Mouse (Mus musculus): Measurements from ENCODE around the gene Sema5a.
"Not testable (repeated sequence)": the region's sequence is repeated elsewhere in the genome, so short reads cannot be mapped to it uniquely, and the experiment has no call there.

The Sema5a gene

DNA sequence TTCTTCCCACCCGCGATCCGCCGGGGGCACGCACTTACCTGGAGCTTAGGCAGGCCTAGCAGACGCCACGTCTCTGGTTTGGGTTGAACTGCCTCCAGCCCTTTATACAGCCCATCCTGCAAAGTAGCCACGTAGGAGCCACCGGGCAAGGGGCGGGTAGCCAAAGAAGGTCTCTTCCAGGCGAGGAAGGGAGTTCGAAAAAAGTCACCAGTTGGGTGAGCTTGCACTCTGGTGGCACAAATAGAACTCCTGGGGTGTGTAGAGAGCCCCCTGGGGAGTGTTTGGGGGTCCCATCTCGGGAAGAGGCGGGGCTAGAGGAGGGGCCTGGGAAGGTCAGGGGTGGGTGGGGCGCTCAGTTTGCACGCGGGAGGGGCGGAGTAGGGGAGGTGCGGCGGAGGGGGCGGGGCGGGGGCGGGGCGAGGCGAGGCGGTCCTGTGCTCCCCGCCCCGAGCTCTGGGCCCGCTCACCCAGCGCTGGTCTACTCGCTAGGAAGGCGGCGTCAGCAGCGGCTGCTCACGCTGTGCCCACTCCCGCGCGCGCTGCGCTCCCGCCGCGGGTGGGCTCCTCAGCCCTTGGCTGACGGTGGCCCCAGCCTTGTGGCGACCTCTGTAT, at the start of gene Sema5a:
TSS of gene Sema5a (plus strand) at position 467 of the 612 bp plus-strand sequence.
- peak; percentile 60 for DNase-seq (ENCODE audit: low read depth, low spot score)

DNA sequence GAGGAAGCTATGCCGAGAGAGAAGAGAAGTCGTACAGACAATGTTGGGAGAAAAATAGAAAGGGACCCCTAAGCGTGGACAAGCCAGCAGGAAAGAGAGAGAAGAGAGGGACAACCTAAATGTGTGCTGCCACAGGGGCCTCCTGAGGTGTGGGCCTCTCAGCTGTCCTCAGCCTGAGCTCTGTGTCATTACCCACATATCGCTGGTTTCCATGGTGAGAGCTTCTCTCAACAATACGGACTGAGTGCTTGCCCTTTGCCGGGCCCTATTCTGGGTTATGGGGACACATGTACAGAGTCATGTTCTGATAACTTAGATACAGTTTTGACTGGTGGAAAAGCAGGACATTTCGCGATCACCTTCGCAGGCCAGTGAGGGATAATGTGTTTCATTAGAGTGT, 46.5 kb upstream of the Sema5a start:
- DNase-seq (ENCODE audit: low read depth, low spot score): no peak

DNA sequence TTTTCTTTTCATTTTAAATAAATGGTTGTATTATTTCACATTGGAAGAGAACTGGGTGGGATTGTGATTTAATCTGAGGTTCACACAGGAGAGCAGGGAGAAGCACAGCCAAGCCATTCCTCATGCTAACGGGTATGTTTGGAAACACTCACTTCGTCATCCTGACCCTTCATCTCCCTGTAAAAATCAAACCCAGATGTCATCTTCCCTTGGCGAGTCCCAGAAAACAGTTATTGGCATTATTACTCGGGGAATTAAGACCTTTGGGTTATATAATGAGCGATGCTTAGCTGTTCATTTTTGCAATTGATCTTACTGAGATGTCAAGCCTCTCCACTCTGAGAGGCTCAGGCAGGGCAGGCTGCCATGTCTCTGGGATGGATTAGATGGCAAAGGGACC, 46.0 kb upstream of the Sema5a start:
- DNase-seq (ENCODE audit: low read depth, low spot score): peak; percentile 48

DNA sequence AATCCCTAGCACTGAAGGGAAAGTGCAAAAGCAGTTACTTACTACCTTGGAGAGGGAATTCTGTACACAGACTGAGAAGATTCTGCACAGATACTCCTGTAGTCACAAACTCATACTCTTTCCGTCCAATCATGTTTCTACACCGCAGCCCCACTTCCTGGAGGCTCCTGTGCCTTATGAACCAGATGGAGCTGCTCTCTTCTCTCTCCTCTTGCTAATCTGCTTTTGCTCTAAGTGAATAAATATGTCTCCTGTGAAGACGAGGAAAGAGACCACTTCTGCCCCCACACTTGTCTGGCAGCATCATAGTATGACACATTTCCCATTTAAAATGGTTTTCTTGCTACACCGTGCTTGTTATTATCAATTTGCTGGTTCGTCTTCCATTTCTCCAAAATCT, 41.4 kb upstream of the Sema5a start:
- DNase-seq (ENCODE audit: low read depth, low spot score): no peak

DNA sequence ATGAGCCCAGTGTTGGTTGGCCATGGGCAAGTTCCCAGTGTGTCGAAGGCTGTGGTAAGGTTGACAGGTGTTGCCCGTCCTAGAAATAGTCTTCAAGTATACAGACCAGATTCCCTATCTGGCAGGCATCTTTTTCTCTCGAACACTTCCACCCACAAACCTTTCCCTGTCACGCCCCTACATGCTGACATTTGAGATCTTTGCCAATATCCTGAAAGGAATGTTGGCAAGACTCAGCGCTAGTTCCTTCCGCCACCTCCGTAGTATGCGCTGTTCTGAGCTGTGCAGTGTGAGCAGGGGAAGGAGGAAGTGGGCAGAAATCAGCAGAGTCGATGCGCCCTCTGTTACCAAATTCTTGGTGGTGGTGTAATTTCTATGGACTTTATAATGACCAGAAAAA, 39.7 kb upstream of the Sema5a start:
- DNase-seq (ENCODE audit: low read depth, low spot score): no peak

DNA sequence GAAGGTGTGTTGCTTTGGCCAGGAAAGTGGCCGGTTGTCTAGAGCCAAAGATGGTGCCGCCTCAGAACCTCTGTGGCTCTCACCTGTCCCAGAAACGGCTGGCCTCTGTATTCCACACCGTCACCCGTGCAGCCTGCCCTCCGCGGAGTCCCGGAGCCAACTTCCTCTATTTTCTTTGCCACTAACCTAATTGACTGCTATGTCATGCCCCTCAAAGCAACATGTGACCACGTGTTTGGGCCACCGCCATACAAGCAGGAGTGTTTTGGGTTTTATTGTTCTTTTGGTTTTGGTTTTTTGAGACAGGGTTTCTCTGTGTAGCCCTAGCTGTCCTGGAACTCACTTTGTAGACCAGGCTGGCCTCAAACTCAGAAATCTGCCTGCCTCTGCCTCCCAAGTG, 29.9 kb upstream of the Sema5a start:
- DNase-seq (ENCODE audit: low read depth, low spot score): not testable (repeated sequence)

DNA sequence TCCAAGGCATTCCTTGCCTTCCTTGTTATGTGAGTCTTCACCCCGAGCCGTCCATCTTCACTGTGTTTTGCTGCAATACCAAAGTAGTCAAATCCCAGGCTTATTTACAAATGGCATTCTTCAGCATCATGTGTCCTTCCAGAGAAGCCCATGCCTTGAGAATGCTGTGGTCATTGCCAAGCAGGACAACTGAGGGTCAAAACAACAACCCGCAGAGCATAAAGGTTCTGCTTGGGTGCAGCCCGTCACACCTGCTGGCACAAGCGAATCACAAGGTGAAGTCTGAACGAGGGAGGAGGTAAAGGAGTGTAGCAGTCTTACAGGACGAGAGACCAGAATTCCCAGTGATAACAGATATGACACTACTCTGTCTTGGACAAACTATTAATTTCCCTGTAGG, 21.6 kb upstream of the Sema5a start:
- no peak for DNase-seq (ENCODE audit: low read depth, low spot score)

DNA sequence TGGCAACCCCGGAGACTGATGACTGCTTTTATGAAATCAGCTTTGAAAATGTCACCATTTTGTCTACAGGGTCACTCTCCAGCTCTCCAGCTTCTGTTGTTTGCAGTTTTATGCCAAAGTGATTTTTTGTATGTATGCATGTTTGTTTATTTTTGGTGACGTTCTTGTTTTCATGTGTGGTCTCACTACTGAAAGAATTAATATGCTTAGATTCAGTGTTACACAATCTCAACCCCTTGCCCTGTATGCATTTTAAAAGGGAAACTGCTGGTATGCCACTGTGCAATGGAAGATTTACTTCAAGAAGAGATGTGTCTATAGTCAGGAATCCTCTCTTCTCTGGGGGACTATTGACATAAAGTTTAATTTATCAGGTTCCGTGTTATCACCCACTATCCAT, 19.2 kb upstream of the Sema5a start:
- no peak for DNase-seq (ENCODE audit: low read depth, low spot score)

DNA sequence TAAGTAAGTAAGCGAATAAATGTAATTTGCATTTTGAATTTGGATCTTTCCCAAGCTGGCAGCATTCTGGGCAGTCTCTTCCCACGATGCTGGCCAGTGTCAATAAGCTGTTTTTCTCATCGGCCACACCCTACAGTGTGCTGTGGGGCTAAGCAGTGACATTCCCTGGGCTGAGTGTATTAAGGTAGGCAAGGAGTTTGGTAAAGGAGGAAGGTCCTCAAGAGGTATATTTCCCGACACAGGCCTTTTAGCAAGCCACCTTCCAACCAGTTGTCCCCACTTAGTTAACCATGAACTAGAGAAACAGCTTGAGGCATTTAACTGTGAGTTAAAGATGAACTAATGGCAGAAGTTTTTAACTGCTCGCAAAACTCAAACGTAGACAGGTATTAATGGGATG, 18.2 kb upstream of the Sema5a start:
- no peak for DNase-seq (ENCODE audit: low read depth, low spot score)

DNA sequence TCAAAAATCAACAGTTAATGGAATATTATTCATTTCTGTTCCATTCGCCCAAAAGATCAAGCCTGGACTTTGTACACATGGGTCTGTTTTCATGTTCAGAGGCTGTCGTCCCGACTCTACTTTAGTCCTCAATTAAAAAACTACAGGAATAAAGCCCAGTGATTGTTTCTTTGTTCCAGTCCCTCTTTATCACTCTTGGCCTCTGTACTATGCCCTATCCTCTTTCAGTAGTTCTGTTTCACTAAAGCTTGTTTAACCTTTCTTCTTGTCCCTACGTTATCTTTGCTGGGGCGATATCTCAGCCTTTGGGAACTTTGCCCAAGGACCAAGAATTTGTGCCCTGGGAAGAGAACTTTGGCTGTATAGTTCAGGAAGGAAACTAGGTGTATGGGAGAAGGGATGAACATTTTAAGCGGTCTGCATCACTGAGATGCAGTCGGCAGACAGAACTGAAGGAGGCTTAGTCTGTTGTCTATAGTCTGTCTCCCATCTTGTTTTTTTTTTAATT, 17.7 kb upstream of the Sema5a start:
- no peak for DNase-seq (ENCODE audit: low read depth, low spot score)

DNA sequence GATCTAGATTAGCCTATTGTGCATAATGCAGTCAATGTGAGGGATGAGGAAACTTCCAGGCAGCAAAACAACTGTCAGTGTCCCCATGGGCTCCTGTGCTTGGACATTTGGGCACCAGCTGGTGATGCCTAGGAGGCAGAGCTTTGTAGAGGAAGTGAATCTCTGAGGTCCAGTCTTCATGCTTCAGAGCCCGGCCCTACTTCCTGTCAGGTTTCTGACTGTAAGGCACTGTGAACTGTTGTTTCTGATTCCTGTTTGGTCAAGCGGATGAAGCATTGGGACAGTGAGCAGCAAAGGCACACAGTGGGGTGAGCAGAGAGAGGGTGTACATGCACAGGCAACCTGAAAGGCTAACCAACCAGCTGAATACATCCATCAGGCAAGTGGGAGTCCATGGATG, 14.5 kb upstream of the Sema5a start:
- DNase-seq (ENCODE audit: low read depth, low spot score): no peak

DNA sequence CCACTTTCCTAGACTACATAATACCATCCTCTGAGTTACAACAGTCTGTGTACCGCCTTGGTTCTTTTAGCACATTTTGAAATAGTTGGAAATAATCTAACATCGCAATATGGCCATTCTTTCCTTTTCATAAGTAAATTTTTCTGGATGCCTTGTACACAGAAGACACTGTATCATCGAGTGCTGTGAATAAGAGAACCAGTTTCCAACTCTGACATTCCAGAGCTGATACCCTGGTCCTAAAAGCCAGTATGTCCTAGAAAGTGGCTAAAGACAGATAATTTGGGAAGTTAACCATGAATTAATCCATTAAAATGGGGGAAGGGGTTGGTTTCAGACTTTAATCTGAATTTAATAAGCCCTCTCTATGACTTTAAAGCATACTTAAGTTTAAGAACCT, 12.4 kb upstream of the Sema5a start:
- no peak for DNase-seq (ENCODE audit: low read depth, low spot score)

DNA sequence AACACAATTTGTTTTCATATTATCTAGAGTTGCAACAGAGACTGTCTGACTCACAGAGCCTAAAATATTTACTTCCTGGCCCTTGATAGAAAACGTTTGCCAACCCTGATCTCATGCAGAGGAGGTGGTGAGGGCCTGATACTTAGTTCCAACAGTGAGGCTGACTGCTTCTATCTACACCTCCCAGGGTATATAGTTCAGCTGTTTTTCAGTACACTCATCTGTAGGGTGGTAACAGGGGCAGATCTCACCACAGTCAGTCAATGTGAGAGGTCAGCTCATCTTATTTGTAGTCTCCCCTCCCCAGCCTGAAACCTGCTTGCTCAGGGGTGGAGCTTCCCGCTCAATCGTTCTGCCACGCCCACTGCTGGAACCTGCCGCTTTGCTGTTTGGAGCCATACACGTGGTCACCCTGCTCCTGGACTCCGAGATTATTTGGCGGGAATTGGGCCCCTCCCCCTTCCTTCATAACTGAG, 11.9 kb upstream of the Sema5a start:
- peak; percentile 57 for DNase-seq (ENCODE audit: low read depth, low spot score)

DNA sequence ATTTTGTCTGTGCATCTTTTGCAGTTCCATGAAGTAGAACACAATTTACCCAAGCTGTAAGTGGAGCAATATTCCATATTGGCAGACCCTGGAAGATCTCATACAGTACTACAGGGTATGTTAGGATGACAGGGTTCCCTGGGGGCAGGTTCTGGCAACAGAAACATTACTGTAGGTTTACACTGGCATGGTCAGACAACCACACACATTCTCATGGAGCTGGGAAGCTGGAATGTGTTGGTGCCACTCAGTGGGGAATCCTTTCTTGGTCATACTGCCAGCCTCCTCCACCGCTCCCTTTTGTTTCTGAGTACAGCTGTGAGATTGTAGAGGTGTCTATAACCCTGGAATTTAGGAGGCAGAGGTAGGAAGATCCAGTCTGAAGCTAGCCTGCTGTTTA, 11.2 kb upstream of the Sema5a start:
- no peak for DNase-seq (ENCODE audit: low read depth, low spot score)

DNA sequence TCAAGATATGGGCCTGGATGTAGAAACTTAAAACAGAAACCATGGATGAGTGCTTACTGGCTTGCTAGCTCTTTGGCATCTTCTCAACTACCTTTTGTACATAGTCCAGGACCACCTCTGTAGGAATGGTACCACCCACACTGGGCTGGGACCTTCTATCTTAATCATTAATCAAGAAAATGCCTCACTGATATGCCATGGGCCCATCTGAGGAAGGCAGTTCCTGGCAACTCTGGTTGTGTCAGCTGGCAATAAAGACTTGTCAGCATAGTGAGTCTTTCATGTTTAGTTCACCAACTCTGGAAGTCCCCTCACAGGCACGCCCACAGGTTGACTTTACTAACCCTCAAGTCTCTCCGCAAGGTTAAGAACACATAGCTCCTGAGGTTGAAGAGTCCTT, 5.5 kb upstream of the Sema5a start:
- DNase-seq (ENCODE audit: low read depth, low spot score): no peak

DNA sequence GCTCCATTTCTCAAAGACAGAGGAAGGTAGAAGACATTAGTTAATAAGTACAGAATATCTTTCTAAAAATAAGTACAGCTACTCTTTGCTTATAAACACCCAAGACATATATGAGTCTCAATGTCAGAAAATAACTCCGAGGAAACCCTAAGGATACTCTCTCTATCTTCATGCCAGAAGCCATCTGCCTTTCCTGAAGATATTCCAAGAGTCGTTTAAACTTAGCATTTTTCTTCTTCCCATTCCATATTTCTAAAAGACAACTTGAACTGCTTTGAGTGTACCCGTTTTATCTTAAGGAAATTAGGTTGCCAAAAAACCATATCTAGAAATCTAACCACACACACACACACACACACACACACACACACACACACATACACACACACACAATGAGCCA, 4.5 kb upstream of the Sema5a start:
- no peak for DNase-seq (ENCODE audit: low read depth, low spot score)

DNA sequence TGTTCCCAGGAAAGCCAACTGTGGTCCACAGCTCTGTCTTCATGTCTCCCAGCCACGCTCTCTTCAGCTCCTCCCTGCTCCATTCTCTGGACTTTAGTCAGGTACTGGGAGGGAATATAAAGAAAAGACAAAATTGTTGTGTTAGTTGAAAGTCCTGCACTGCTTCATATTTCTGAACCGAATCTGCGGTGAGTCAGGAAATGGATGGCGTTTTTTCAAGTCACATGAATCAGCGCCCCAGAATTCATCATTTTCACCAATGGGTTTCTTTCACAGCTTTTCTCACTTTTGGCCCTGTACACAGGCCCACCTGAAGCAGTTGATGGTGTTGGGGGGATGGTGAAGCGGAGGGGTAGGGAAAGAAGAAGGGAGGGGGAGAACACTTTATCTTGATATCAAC, 2.9 kb upstream of the Sema5a start:
- no peak for DNase-seq (ENCODE audit: low read depth, low spot score)

DNA sequence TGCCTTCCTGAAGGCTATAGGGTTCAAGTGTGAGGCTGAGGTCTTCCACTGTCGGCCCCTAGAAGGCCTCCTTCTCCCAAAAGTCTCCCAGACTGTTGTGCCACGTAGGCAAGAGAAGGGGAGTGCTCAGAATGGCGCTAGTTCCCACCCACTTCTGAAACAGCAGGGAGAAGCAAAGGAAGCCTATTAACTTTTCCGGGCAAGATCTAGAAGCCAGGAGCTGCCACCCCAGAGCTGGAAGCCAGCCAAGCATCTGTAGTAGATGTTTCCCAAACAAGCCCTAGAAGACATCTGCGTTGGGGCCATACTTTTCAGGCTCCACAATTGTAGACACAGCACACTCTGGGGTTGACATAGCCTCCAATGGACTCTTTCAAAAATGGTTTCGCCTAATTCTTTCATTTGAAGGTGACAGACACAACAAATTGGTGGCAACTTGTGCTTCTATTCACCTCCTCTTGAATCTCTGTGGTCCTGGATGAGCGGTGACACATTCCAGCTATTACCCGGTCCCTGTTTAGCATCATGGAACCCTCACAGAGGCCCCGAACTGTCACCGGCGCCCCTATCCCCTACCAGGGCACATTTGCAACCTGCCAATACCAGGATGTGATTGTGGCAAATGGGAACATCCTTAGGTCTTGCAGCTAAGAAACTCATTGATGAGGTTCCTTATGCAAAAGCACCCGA, 1.4 kb upstream of the Sema5a start:
- peak; percentile 59 for DNase-seq (ENCODE audit: low read depth, low spot score)

DNA sequence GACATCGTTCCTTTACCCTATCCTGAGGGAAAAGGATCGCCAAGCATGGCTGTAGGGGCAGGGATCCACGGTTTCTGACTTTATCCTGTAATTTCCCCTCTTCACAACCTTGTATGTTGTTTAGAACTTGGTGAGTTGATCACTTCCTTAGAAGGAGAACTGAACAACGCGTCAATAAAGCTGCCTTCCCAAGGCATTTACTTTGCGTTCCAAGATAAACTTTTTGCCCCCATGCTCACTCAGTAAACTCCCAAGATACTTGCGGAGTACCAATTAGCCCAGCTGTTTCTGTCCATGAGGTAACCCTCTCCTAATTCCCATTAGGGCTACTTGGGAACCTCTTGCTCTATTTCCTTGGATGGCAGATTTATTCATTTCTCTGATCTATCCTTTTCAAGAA, 786 bp upstream of the Sema5a start:
- DNase-seq (ENCODE audit: low read depth, low spot score): no peak

DNA sequence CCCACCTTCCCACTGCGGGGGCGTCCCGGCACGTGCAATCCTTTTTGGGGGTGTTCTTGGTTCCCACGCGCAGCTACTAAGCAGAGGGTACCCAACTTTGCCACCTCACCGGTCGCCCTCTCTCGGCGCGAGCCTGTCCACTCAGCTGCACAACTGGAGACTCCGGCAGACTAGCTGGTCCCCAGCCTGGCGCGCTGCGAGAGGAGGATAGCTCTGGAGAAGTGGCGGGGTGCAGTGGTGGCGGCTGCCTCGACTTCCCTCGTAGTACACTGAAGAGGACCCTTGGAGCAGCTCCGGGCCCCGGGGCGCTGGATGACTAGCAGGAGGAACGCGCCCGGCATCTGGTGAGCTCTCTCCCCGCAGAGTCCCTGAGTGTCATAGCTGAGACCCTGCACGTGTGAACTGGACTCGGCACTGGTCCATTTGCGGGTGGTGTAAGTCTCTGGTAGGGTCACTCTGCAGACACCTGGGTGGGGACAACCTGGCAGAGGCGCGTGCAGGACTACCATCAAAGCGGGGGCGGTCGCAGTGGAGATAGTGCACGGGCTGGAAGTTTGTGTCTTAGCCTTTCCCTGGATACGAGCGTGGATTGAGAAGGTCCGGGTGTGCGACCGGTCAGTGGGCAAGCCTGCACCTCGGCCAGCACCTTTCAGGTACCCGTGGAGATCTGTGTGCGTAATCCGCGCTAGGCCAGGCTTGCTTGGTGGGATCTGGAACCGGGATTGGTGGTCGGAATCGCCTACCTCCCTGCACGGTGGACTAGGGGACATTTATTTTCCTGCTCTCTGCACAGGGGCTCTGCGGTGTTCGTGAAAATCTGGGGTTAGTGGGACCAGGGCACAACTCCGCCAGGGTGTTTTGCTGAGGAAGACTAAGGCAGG, 586 bp downstream of the Sema5a start:
- DNase-seq (ENCODE audit: low read depth, low spot score): no peak

DNA sequence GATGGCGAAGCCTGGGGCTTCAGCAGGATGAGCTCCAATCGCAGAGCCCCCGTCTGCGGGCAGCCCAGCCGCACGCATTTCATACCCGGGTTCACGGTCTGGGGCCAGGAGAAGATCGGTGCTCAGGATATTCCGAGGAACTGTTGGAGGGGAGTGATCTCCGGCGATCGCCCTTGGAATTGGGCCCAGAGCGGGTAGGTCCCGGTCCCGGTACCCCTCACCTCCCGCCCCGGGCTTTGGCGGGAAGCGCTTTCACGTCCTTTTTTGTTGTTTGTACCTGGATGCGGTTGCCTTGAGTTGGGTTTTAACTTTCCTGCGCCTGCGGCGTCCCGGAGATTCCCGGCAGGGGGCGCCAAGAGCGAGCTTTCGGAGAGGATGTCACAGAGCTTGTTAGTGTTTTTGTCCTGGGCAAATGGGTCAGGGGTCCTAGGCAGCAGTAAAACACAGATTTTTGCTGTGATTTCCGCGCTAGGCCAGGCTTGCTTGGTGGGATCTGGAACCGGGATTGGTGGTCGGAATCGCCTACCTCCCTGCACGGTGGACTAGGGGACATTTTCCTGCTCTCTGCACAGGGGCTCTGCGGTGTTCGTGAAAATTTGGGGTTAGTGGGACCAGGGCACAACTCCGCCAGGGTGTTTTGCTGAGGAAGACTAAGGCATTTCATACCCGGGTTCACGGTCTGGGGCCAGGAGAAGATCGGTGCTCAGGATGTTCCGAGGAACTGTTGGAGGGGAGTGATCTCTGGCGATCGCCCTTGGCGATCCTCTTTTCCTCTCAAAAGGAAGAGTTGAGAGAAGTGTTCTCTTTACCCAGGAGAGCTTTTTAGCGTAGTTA, 1.4 kb downstream of the Sema5a start:
- no peak for DNase-seq (ENCODE audit: low read depth, low spot score)

DNA sequence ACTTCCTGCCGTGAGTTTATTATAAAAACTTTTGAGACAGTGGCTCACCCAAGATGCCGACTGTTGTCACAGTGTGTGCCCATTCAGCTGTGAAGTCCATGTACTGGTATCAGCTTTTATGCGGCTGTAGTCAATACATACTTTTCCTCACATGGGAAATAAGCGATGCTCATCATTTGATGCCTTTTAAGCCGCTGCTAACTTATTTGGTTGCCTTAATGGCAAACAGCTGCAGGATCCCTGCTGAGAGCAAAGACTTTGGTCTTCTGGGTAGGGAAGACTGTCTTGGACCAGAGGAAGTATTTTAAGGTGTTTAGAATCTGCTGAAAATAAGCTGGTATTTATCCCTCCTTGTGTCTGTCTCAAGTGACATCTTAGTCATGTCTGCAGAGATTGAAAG, 2.7 kb downstream of the Sema5a start:
- DNase-seq (ENCODE audit: low read depth, low spot score): no peak
